Comparison of ENCODE assay signal across 20 mouse cellular contexts in genomic region chr10:127476541-127476940, GRCm38 (mm10). TPM values are rescaled to one million over a fixed set of nuclear protein-coding genes. Genes with fewer than 3 reads are reported as not detected.
DNase-seq lines count a peak whose midpoint lies in the region; ATAC-seq lines count a peak whose summit lies in the region.
"Had no signal": no experiment of that assay in that cellular context is flagged by ENCODE, and none has a peak within 500 bp of the region (broad histone marks: within the 10 kb centered on the region; RNA-seq: fewer than 3 reads in every experiment).

No protein-coding gene starts in this region.

- H3K4me2 ChIP-seq in kidney, embryonic 14.5 days (replicated peaks; ENCODE audit: low read depth, low read length) = no peak overlapping the region
- no peak overlapping the region for H3K4me2 ChIP-seq in kidney, embryonic 16.5 days (replicated peaks; ENCODE audit: low read depth, low read length)
- no peak overlapping the region for H3K4me2 ChIP-seq in midbrain, embryonic 11.5 days
- H3K4me2 ChIP-seq in midbrain, embryonic 14.5 days (ENCODE audit: low read length) = no peak overlapping the region
- H3K4me2 ChIP-seq: embryonic facial prominence, embryonic 13.5 days; embryonic facial prominence, embryonic 15.5 days; forebrain, embryonic 12.5 days had no signal

- H3K27ac ChIP-seq in kidney, embryonic 14.5 days (ENCODE audit: low read depth, low read length) = no peak overlapping the region
- H3K27ac ChIP-seq in kidney, embryonic 16.5 days (ENCODE audit: low read length) = 0 out of 2 replicates have a peak overlapping the region, but pooled peaks have one; percentile 17
- H3K27ac ChIP-seq in midbrain, embryonic 11.5 days (ENCODE audit: low read depth, low read length) = no peak overlapping the region
- no peak overlapping the region for H3K27ac ChIP-seq in midbrain, embryonic 14.5 days (replicated peaks; ENCODE audit: low read depth, low read length)
- H3K27ac ChIP-seq: embryonic facial prominence, embryonic 13.5 days; embryonic facial prominence, embryonic 15.5 days; forebrain, embryonic 10.5 days; forebrain, embryonic 12.5 days had no signal

- peak; percentile 60 for ATAC-seq in kidney, embryonic 14.5 days (ENCODE audit: low FRiP score, low TSS enrichment)
- ATAC-seq in kidney, embryonic 16.5 days (ENCODE audit: low FRiP score, low TSS enrichment) = peak; percentile 58; the same call in 1 of the 2 replicates
- ATAC-seq in midbrain, embryonic 11.5 days (ENCODE audit: low FRiP score) = no peak
- ATAC-seq in midbrain, embryonic 14.5 days (ENCODE audit: low FRiP score, low TSS enrichment) = no peak
- ATAC-seq: forebrain, embryonic 14.5 days; forebrain, embryonic 16.5 days had no signal

- H3K36me3 ChIP-seq in kidney, embryonic 14.5 days (ENCODE audit: control insufficient read depth, insufficient read depth, low read length) = peaks cover 33% of the 10 kb centered on the region
- H3K36me3 ChIP-seq in kidney, embryonic 16.5 days (ENCODE audit: insufficient read depth, low read length) = peaks cover 19% of the 10 kb centered on the region
- no peaks in the 10 kb centered on the region for H3K36me3 ChIP-seq in midbrain, embryonic 11.5 days (ENCODE audit: control insufficient read depth, insufficient read depth, low read length)
- H3K36me3 ChIP-seq in midbrain, embryonic 14.5 days (ENCODE audit: control insufficient read depth, insufficient read depth, low read length) = peaks cover 60% of the 10 kb centered on the region

- 54% methylated on average over 3 of the region's 3 CpGs for WGBS in kidney, embryonic 14.5 days
- WGBS in kidney, embryonic 16.5 days = 34% methylated on average over 3 of the region's 3 CpGs
- WGBS in midbrain, embryonic 11.5 days = 92% methylated on average over 3 of the region's 3 CpGs
- whole genome bisulfite sequencing in midbrain, embryonic 14.5 days = 91% methylated on average over 3 of the region's 3 CpGs

- H3K4me3 ChIP-seq in kidney, embryonic 14.5 days (ENCODE audit: low read length) = no peak overlapping the region
- H3K4me3 ChIP-seq in kidney, embryonic 16.5 days (ENCODE audit: low read length) = no peak overlapping the region
- H3K4me3 ChIP-seq in midbrain, embryonic 11.5 days (ENCODE audit: low read depth, low read length) = no peak overlapping the region
- no peak overlapping the region for H3K4me3 ChIP-seq in midbrain, embryonic 14.5 days (replicated peaks; ENCODE audit: low read depth, low read length)
- H3K4me3 ChIP-seq: embryonic facial prominence, embryonic 13.5 days; embryonic facial prominence, embryonic 15.5 days; erythroblast, embryonic 14.5 days; forebrain, embryonic 10.5 days; forebrain, embryonic 12.5 days had no signal

- DNase-seq in kidney, adult 11 months = no peak
- no peak for DNase-seq in kidney, adult 8-10 months
- DNase-seq in midbrain, embryonic 11.5 days (ENCODE audit: low spot score, missing footprints) = peak; percentile 26
- no peak for DNase-seq in midbrain, embryonic 14.5 days
- DNase-seq: cerebellum, adult 11 months; cerebellum, adult 18-20 months; cerebellum, adult 8-10 months; cerebellum, adult 9-11 months; cerebellum, postnatal 14 days; cerebellum, postnatal 36 days; embryo, embryonic 11 days had no signal

- peaks cover 4% of the 10 kb centered on the region; the same call in 1 of the 2 replicates for H3K4me1 ChIP-seq in kidney, embryonic 14.5 days (ENCODE audit: control insufficient read depth, insufficient read depth, low read length)
- 0 out of 2 replicates have a peak, but pooled peaks cover 11% of the 10 kb centered on the region for H3K4me1 ChIP-seq in kidney, embryonic 16.5 days (ENCODE audit: insufficient read depth, low read length)
- H3K4me1 ChIP-seq in midbrain, embryonic 11.5 days (ENCODE audit: control insufficient read depth, insufficient read depth, low read length) = no peaks in the 10 kb centered on the region
- H3K4me1 ChIP-seq in midbrain, embryonic 14.5 days (ENCODE audit: control insufficient read depth, insufficient read depth, low read length) = no peaks in the 10 kb centered on the region
- H3K4me1 ChIP-seq: forebrain, embryonic 12.5 days had no signal

- H3K9me3 ChIP-seq in kidney, embryonic 14.5 days (ENCODE audit: control insufficient read depth, low read length) = no peaks in the 10 kb centered on the region
- H3K9me3 ChIP-seq in kidney, embryonic 16.5 days (ENCODE audit: low read length) = no peaks in the 10 kb centered on the region
- no peaks in the 10 kb centered on the region for H3K9me3 ChIP-seq in midbrain, embryonic 11.5 days (ENCODE audit: control insufficient read depth, low read length)
- no peaks in the 10 kb centered on the region for H3K9me3 ChIP-seq in midbrain, embryonic 14.5 days (ENCODE audit: control insufficient read depth, low read length)
- H3K9me3 ChIP-seq: embryonic facial prominence, embryonic 13.5 days; embryonic facial prominence, embryonic 15.5 days; forebrain, embryonic 10.5 days; forebrain, embryonic 12.5 days had no signal

- H3K9ac ChIP-seq in kidney, embryonic 14.5 days (ENCODE audit: low read depth, low read length) = no peak overlapping the region
- H3K9ac ChIP-seq in kidney, embryonic 16.5 days (replicated peaks; ENCODE audit: low read length) = no peak overlapping the region
- no peak overlapping the region for H3K9ac ChIP-seq in midbrain, embryonic 11.5 days (ENCODE audit: low read length)
- H3K9ac ChIP-seq in midbrain, embryonic 14.5 days (replicated peaks; ENCODE audit: low read length) = no peak overlapping the region
- H3K9ac ChIP-seq: embryonic facial prominence, embryonic 13.5 days; embryonic facial prominence, embryonic 15.5 days; forebrain, embryonic 12.5 days had no signal

- H3K27me3 ChIP-seq in kidney, embryonic 14.5 days (ENCODE audit: control insufficient read depth, insufficient read depth, low read length) = no peaks in the 10 kb centered on the region
- H3K27me3 ChIP-seq in kidney, embryonic 16.5 days (ENCODE audit: insufficient read depth, low read length) = no peaks in the 10 kb centered on the region
- no peaks in the 10 kb centered on the region for H3K27me3 ChIP-seq in midbrain, embryonic 11.5 days (ENCODE audit: control insufficient read depth, insufficient read depth, low read length)
- no peaks in the 10 kb centered on the region for H3K27me3 ChIP-seq in midbrain, embryonic 14.5 days (ENCODE audit: control insufficient read depth, insufficient read depth, low read length)
- H3K27me3 ChIP-seq: embryonic facial prominence, embryonic 13.5 days; embryonic facial prominence, embryonic 15.5 days; forebrain, embryonic 12.5 days had no signal

RNA-seq across cellular contexts. Expression of gene Stac3, which starts 24.9 kb away (rescaled TPM):
- 0.39 and 0.50 TPM in 2 replicates for polyA plus RNA-seq in kidney, embryonic 14.5 days (2014; fragmentation: Nextera tagmentation; extraction: Ambion mirVana)
- 0.85 and 1.9 TPM in 2 replicates for polyA plus RNA-seq in kidney, embryonic 16.5 days (2015; fragmentation: Nextera tagmentation; extraction: Ambion mirVana)
- polyA plus RNA-seq in midbrain, embryonic 11.5 days (2014; fragmentation: Nextera tagmentation; extraction: Ambion mirVana) = 0.10 and 0.14 TPM in 2 replicates
- 0.32 and 1.0 TPM in 2 replicates for polyA plus RNA-seq in midbrain, embryonic 14.5 days (2014; fragmentation: Nextera tagmentation; extraction: Ambion mirVana)

RNA-seq across cellular contexts. Expression of gene Ndufa4l2, which starts 38.2 kb away (rescaled TPM):
- 27.1 and 32.7 TPM in 2 replicates for polyA plus RNA-seq in kidney, embryonic 14.5 days (2014; fragmentation: Nextera tagmentation; extraction: Ambion mirVana)
- 74.4 and 77.3 TPM in 2 replicates for polyA plus RNA-seq in kidney, embryonic 16.5 days (2015; fragmentation: Nextera tagmentation; extraction: Ambion mirVana)
- polyA plus RNA-seq in midbrain, embryonic 11.5 days (2014; fragmentation: Nextera tagmentation; extraction: Ambion mirVana) = 3.6 and 5.7 TPM in 2 replicates
- 14.2 and 18.6 TPM in 2 replicates for polyA plus RNA-seq in midbrain, embryonic 14.5 days (2014; fragmentation: Nextera tagmentation; extraction: Ambion mirVana)

RNA-seq across cellular contexts. Expression of gene Shmt2, which starts 45.7 kb away (rescaled TPM):
- 68.9 and 99.8 TPM in 2 replicates for polyA plus RNA-seq in kidney, embryonic 14.5 days (2014; fragmentation: Nextera tagmentation; extraction: Ambion mirVana)
- 119 and 123 TPM in 2 replicates for polyA plus RNA-seq in kidney, embryonic 16.5 days (2015; fragmentation: Nextera tagmentation; extraction: Ambion mirVana)
- polyA plus RNA-seq in midbrain, embryonic 11.5 days (2014; fragmentation: Nextera tagmentation; extraction: Ambion mirVana) = 68.8 and 74.8 TPM in 2 replicates
- polyA plus RNA-seq in midbrain, embryonic 14.5 days (2014; fragmentation: Nextera tagmentation; extraction: Ambion mirVana) = 48.9 and 50.7 TPM in 2 replicates

RNA-seq across cellular contexts. Expression of gene Nxph4, which starts 57.8 kb away (rescaled TPM):
- 0.49 and 1.2 TPM in 2 replicates for polyA plus RNA-seq in kidney, embryonic 14.5 days (2014; fragmentation: Nextera tagmentation; extraction: Ambion mirVana)
- polyA plus RNA-seq in kidney, embryonic 16.5 days (2015; fragmentation: Nextera tagmentation; extraction: Ambion mirVana) = 1.8 and 2.3 TPM in 2 replicates
- polyA plus RNA-seq in midbrain, embryonic 11.5 days (2014; fragmentation: Nextera tagmentation; extraction: Ambion mirVana) = 19.5 and 23.6 TPM in 2 replicates
- polyA plus RNA-seq in midbrain, embryonic 14.5 days (2014; fragmentation: Nextera tagmentation; extraction: Ambion mirVana) = 106 and 134 TPM in 2 replicates
- polyA plus RNA-seq: erythroblast, embryonic 14.5 days had no signal

Comparison
In these comparisons a context has a peak if more than half of its experiments do, and no peak if none do; other contexts are left out.
1. ATAC-seq: peak in kidney, embryonic 14.5 days (single experiment) and kidney, embryonic 16.5 days (single experiment); none in midbrain, embryonic 11.5 days (single experiment) and midbrain, embryonic 14.5 days (single experiment).